Mouse (Mus musculus) midbrain, embryonic 14.5 days (tissue): ENCODE results near the gene Nacc1. TPM values are rescaled to one million over a fixed set of nuclear protein-coding genes. Genes with fewer than 3 reads are reported as not detected.

ENCODE experiments used
- ATAC-seq: fragments of 200-750 bp; cut with Nextera tagmentation; 2 replicates; pipeline ENCODE4 v1.8.0; 2017; ENCODE audit warnings: moderate number of reproducible peaks, moderate library complexity; ENCODE audit not compliant: low FRiP score, low TSS enrichment
- DNase-seq: peaks from one replicate; pipeline ENCODE4 v3.0.0-alpha.2; 2015
- H3K27ac ChIP-seq: fragments of 300-500 bp; sonication (generic); replicated peaks from 2 replicates; pipeline ENCODE4 v1.5.1; 2014; ENCODE audit warnings: mild to moderate bottlenecking, low read depth, low read length, moderate library complexity
- H3K27me3 ChIP-seq: fragments of 300-500 bp; sonication (generic); 2 replicates; pipeline ENCODE4 v1.6.1; 2014; ENCODE audit warnings: low read length, control low read depth, mixed read lengths; ENCODE audit not compliant: control insufficient read depth, insufficient read depth
- H3K36me3 ChIP-seq: fragments of 300-500 bp; sonication (generic); 2 replicates; pipeline ENCODE4 v1.6.1; 2014; ENCODE audit warnings: low read length, control low read depth; ENCODE audit not compliant: control insufficient read depth, insufficient read depth
- H3K4me1 ChIP-seq: fragments of 300-500 bp; sonication (generic); 2 replicates; pipeline ENCODE4 v1.6.1; 2014; ENCODE audit warnings: mild to moderate bottlenecking, antibody characterized with exemption, low read length, control low read depth; ENCODE audit not compliant: control insufficient read depth, insufficient read depth
- H3K4me2 ChIP-seq: fragments of 300-500 bp; sonication (generic); 2 replicates; pipeline ENCODE4 v1.6.1; 2014; ENCODE audit warnings: mild to moderate bottlenecking, low read length, moderate library complexity
- H3K4me3 ChIP-seq: fragments of 300-500 bp; sonication (generic); replicated peaks from 2 replicates; pipeline ENCODE4 v1.5.1; 2014; ENCODE audit warnings: low read depth, low read length
- H3K9ac ChIP-seq: fragments of 300-500 bp; sonication (generic); replicated peaks from 2 replicates; pipeline ENCODE4 v1.6.1; 2014; ENCODE audit warnings: mild to moderate bottlenecking, low read length, moderate library complexity
- H3K9me3 ChIP-seq: fragments of 300-500 bp; sonication (generic); 2 replicates; pipeline ENCODE4 v1.6.1; 2016; ENCODE audit warnings: low read length, control low read depth, mixed read lengths; ENCODE audit not compliant: control insufficient read depth
- WGBS: fragments of 180-500 bp; shearing (Covaris S2); extraction: QIAGEN DNeasy Blood & Tissue Kit; methylation state at CpG from one replicate; pipeline ENCODE4 v1.1.7; 2014; 5-methylcytosine and 5-hydroxymethylcytosine counted together
- polyA plus RNA-seq: library from polyadenylated mRNA; unstranded; fragments of >200 nt; fragmentation: Nextera tagmentation; extraction: Ambion mirVana; gene quantifications from 2 replicates; pipeline ENCODE4 v1.2.1, GENCODE M21; 2014

Gene Nacc1
- polyA plus RNA-seq, 1 experiment from 2014 or later: 20.2 TPM

DNA sequence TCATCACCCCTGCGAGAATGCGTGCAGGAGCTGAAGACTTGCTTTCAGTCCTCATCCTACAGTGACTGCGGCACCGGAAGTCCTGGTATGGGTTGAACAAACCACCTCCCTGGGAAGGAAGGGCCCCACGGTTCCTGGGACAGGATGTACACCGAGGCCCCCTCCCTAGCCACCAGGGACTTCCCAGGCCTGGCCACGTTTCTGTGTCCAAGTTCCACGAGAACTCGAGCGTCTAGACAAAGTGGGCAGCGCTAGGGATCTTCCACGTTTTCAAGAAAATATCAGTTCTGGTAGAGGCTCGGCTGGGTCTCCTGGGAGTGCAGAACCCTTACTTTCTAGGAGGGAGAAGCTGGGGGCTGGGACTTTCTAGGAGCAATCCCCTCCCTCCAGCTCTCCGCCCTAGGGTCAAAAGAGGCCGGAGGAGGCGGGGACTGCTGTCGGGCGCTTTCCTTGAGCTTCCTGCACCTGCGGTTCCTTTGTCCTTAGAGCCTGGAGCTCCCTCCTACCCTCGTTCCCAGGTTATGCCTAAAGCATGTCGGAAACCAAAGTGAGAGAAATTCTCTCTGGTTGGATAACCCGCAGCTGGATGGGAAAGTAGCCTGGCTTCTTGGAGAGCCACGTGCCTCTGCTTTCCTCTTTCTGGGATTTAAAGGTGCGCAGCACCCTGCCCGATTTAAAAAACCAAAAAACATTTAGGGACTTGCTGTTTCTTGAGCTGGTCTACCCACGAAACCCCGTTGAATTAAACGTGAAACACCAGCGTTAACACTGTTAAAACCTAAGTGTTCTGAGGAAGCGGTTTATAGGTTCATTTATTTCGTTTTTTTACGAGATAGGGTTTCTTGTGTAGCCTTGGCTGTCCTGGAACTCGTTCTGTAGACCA, 27.5 kb downstream of the Nacc1 start:
- DNase-seq: peak; percentile 49
- WGBS: 4% methylated on average over 33 of the region's 33 CpGs

DNA sequence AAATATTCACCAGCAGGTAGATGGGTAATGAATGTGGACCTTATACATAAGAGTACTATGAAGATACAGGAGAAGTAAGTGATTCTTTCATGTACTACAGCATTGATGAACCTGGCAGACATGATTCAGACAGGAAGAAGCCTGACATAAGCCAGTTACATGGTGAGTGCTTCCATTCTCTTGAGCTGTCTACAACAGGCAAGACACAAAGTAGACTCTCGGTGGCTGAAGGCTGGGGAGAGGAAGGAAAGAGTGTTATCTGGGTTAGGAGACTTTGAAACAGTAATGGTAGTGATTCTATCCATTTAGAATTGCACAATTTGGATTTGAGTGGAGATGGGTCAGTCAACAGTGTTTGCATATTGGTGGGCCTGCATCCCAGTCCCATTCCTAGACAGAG, 28.7 kb downstream of the Nacc1 start:
- H3K4me1 ChIP-seq: peaks cover 45% of the 10 kb centered on the region
- DNase-seq: no peak
- H3K36me3 ChIP-seq: no peaks in the 10 kb centered on the region
- no peak overlapping the region for H3K9ac ChIP-seq
- H3K4me3 ChIP-seq: no peak overlapping the region
- H3K27me3 ChIP-seq: no peaks in the 10 kb centered on the region
- H3K9me3 ChIP-seq: no peaks in the 10 kb centered on the region
- no peak overlapping the region for H3K27ac ChIP-seq
- no peak for ATAC-seq
- no peak overlapping the region for H3K4me2 ChIP-seq
- 28% methylated on average over 1 of the region's 1 CpGs for WGBS

More for the DNA sequence above, 27.5 kb downstream of the Nacc1 start:
- H3K4me2 ChIP-seq: peak overlapping the region; percentile 91
- H3K9ac ChIP-seq: peak overlapping the region; percentile 21; the same call in 1 of the 2 replicates
- H3K4me1 ChIP-seq: peaks cover 41% of the 10 kb centered on the region
- H3K27ac ChIP-seq: peak overlapping the region; percentile 41; the same call in 1 of the 2 replicates
- H3K4me3 ChIP-seq: peak overlapping the region; percentile 59
- ATAC-seq: no peak
- no peaks in the 10 kb centered on the region for H3K9me3 ChIP-seq
- H3K27me3 ChIP-seq: no peaks in the 10 kb centered on the region
- no peaks in the 10 kb centered on the region for H3K36me3 ChIP-seq

DNA sequence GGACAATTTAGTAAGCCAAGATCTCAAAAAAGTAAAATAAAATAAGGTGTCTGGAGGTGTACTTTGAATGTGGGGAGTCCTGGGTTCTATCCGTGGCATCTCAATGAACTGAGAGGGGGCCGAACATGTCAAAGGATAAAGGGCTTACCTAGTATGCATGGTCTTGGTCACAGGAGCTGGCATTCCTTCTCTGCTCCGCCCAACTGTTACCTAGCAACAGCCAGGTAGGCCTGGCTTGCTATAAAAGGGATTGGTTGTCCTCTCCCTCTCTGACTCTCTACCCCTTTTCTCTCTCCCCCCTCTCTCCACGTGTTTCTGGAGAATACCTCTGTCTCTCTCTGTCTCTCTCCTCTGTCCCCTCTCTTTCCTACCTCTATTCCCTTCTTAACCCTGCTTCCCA, 30.0 kb downstream of the Nacc1 start:
- no peak overlapping the region for H3K27ac ChIP-seq
- no peak overlapping the region for H3K9ac ChIP-seq
- no peaks in the 10 kb centered on the region for H3K27me3 ChIP-seq
- WGBS: 40% methylated on average over 4 of the region's 4 CpGs
- no peak for DNase-seq
- H3K9me3 ChIP-seq: no peaks in the 10 kb centered on the region
- no peaks in the 10 kb centered on the region for H3K36me3 ChIP-seq
- no peak overlapping the region for H3K4me2 ChIP-seq
- no peak for ATAC-seq
- peaks cover 41% of the 10 kb centered on the region for H3K4me1 ChIP-seq
- no peak overlapping the region for H3K4me3 ChIP-seq

DNA sequence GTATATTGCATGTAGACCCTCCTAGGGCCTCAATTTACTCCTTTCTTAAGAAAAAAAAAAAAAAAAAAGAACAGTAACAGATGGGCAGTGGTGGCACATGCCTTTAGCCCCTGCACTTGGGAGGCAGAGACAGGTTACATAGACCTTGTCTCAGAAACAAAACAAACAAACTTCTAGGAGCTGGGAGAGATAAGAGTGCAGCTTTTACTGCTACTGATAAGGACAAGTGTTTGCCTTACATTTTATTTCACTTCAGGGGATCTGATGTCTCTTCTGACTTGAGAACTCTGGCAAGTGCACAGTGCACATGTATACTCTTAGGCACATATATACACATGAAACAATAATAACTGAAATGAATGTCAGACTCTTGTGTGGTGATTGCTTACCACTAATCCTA, 30.5 kb downstream of the Nacc1 start:
- Histone ChIP-seq H3K4me2 (peak overlapping the region; percentile 49), H3K9ac (no peak overlapping the region), H3K4me3 (no peak overlapping the region), H3K36me3 (no peaks in the 10 kb centered on the region), H3K27ac (no peak overlapping the region), H3K9me3 (no peaks in the 10 kb centered on the region), H3K4me1 (peaks cover 41% of the 10 kb centered on the region), H3K27me3 (no peaks in the 10 kb centered on the region)
- ATAC-seq: no peak
- DNase-seq: no peak

DNA sequence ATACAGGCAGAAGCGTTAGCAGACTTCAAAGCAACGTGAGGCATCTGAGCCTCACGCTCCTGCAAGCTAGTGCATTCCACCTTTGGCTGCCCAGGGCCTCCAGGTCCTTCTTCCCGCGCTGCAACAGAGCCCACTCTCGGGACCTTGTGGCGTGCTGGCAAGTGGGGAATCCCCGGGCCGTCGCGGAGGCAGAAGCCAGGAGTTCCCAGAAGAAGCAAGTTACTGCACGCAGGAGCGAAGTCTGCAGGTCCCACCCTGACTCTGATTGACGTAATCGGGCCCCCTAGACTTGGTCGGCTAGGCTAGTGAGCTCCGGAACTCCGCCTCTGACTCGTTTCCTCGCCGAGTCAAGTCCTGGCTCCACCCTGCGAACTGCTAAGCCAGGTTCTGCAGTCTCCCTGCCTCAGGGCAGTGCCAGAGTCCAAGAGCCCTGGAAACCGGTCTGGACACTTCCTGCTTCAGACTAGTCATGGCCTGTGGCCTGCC, 31.0 kb downstream of the Nacc1 start:
- Histone ChIP-seq H3K27me3 (no peaks in the 10 kb centered on the region), H3K36me3 (no peaks in the 10 kb centered on the region), H3K4me2 (peak overlapping the region; percentile 49), H3K9me3 (no peaks in the 10 kb centered on the region), H3K4me3 (peak overlapping the region; percentile 22; the same call in 1 of the 2 replicates), H3K9ac (peak overlapping the region; percentile 39; the same call in 1 of the 2 replicates), H3K4me1 (peaks cover 37% of the 10 kb centered on the region), H3K27ac (peak overlapping the region; percentile 63)
- ATAC-seq (no peak), DNase-seq (peak; percentile 47)
- WGBS: 4% methylated on average over 23 of the region's 23 CpGs

DNA sequence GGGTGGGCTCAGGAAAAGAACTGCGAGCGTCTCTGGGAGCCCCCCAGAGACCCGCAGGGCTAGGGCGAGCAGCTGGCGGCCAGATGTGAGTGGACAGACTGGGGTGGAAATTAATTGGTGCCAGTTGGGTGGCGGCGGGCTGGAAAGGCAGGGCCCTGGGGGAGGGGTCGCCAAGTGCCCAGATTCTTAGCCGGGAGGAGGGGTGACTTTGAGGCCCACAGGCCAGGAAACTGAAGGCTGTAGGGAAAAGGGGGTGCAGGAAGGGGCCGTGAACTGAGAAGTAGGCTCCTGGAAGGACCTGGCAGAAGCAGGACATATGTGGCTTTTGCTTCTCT, 31.5 kb downstream of the Nacc1 start:
- Histone ChIP-seq H3K4me3 (peak overlapping the region; percentile 22), H3K27ac (peak overlapping the region; percentile 63), H3K27me3 (no peaks in the 10 kb centered on the region), H3K36me3 (no peaks in the 10 kb centered on the region), H3K4me1 (peaks cover 31% of the 10 kb centered on the region), H3K4me2 (peak overlapping the region; percentile 49), H3K9me3 (no peaks in the 10 kb centered on the region), H3K9ac (peak overlapping the region; percentile 39; the same call in 1 of the 2 replicates)
- under 1% methylated on average over 10 of the region's 10 CpGs for WGBS
- ATAC-seq (no peak), DNase-seq (peak; percentile 47)

DNA sequence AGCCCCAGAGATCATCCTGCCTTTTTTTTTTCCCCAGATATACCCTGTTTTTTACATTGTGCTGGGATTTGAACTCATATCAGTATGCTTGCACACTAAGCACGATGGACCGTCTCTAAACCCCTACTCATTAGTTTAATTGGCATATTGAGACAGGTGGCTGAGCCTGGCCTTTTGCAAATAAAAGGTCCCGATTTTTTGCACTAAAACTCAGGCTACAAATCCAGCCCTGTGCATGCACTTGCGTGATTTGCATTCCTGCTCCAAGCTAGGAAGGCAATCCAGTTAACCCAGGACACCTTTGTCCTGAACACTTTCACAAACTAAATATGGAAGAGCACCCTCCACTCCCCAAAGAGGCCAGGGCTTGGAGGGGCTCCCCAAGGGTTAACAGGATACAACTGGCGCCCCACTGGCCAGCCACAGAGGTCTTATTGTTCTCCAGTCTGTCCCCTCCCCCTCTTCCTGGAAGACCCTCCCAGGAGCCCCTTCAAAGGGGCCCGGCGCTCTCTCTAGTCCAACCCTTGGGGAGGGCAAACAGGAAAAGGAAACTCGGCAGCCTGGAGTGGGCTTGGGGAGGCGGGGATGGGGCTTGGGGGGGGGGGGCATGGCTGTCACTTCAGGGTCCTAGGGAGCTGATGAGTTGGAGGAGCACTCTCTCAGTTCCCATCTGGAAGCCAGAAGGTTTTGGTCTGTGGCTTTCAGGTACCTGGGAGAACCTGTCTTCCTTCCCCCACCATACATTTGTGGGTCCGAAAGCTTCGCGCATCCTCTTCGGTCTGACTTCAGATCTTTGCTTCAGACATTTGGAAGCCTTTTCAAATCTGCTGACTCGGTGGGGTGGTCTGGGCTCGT, 32.1 kb downstream of the Nacc1 start:
- Histone ChIP-seq H3K27ac (peak overlapping the region; percentile 63), H3K9ac (peak overlapping the region; percentile 39; the same call in 1 of the 2 replicates), H3K4me2 (peak overlapping the region; percentile 49), H3K9me3 (no peaks in the 10 kb centered on the region), H3K4me3 (peak overlapping the region; percentile 22), H3K4me1 (peaks cover 27% of the 10 kb centered on the region), H3K27me3 (no peaks in the 10 kb centered on the region), H3K36me3 (no peaks in the 10 kb centered on the region)
- DNase-seq (peak; percentile 75), ATAC-seq (peak; percentile 84)
- WGBS: 1% methylated on average over 15 of the region's 15 CpGs

DNA sequence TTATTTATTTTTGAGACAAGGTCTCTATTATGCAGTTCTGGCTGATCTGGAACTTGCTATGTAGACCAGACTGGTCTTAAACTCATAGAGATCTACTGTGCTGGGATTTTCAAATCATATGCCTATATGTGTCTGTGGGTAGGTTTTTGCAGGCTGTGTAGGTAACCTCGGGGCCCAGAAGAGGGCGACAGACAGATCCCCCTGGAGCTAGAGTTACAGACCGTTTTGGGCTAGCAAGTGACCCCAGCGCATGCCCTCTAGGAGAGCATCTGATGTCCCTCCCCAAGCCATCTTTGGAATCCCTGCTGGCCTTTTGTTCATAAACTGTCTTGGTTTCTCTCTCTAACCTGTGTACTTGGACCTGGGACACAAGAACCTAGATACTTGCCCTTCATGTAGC, 33.1 kb downstream of the Nacc1 start:
- no peak overlapping the region for H3K4me2 ChIP-seq
- peaks cover 21% of the 10 kb centered on the region for H3K4me1 ChIP-seq
- no peak overlapping the region for H3K4me3 ChIP-seq
- no peak overlapping the region for H3K9ac ChIP-seq
- no peak for ATAC-seq
- H3K36me3 ChIP-seq: no peaks in the 10 kb centered on the region
- 34% methylated on average over 4 of the region's 4 CpGs for WGBS
- H3K9me3 ChIP-seq: no peaks in the 10 kb centered on the region
- DNase-seq: no peak
- peak overlapping the region; percentile 63; the same call in 1 of the 2 replicates for H3K27ac ChIP-seq
- H3K27me3 ChIP-seq: no peaks in the 10 kb centered on the region
